Mouse (Mus musculus): ENCODE measurements at regions not wholly inside any gene's neighbourhood (a gene's known extent, or its start where the extent isn't known, plus 50 kb on each side); places are given as distances from the start of the nearest gene placed in this dataset.

DNA sequence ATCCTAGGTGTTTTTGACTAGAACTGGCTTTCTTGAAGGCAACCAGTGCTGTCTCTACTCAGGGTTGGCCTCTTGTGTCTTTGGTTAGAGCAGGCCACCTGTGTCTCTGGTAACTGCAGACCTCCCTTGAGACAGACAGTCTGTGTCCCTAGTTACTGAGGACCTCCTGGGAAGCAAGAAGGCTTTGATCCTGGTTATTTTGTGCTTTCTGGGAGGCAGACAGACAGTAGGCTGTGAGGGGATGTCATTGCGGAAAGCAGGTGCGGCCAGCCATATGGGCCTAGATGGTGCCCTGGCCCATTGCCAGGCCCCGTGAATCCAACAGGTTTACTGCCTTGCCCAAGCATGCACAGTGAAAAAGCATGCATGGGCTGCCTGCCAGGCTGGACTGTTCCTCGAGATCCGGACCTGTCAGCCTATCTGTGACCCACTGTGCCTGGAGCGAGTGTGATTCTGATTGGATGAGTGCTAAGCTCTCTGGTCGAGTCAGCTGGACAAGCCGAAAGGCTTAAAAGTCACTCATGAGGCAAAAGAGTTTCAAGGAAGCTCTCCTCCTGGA, 688.1 kb upstream of the Brinp3 start:
- TF ChIP-seq CTCF (IDR thresholded peaks at IDR 0.05; ENCODE audit: borderline replicate concordance, insufficient read depth, low read depth, low read length) (no peak), POLR2A (IDR thresholded peaks at IDR 0.05; ENCODE audit: borderline replicate concordance, insufficient read depth, low read length) (no peak)
